In genomic region chr6:50390313-50390712, GRCm38 (mm10) we compare ENCODE assay signal across 17 mouse cellular contexts.
DNase-seq lines count a peak whose midpoint lies in the region; ATAC-seq and TF ChIP-seq lines count a peak whose summit lies in the region.
"Had no signal": no experiment of that assay in that cellular context is flagged by ENCODE, and none has a peak within 500 bp of the region (broad histone marks: within the 10 kb centered on the region; RNA-seq: fewer than 3 reads in every experiment).

No protein-coding gene starts in this region.

- no peak overlapping the region for H3K4me2 ChIP-seq in heart, postnatal 0 days (ENCODE audit: low read depth, low read length)
- H3K4me2 ChIP-seq in myocyte (ENCODE audit: low read depth): peak overlapping the region; percentile 25
- H3K4me2 ChIP-seq: embryonic facial prominence, embryonic 12.5 days; hindbrain, embryonic 13.5 days; limb, embryonic 15.5 days had no signal

- H3K9me3 ChIP-seq in heart, postnatal 0 days (replicated peaks; ENCODE audit: control insufficient read depth, low read length): no peaks in the 10 kb centered on the region
- H3K9me3 ChIP-seq: embryonic facial prominence, embryonic 12.5 days; heart, embryonic 10.5 days; hindbrain, embryonic 13.5 days; limb, embryonic 15.5 days had no signal

- H3K27me3 ChIP-seq in heart, postnatal 0 days (ENCODE audit: control insufficient read depth, insufficient read depth, low read length): no peaks in the 10 kb centered on the region
- H3K27me3 ChIP-seq in C2C12 (ENCODE audit: control insufficient read depth, insufficient read depth, insufficient read length) (no peaks in the 10 kb centered on the region), Patski (no peaks in the 10 kb centered on the region), myocyte (ENCODE audit: control insufficient read depth, insufficient read depth, insufficient read length) (no peaks in the 10 kb centered on the region)
- H3K27me3 ChIP-seq: embryonic facial prominence, embryonic 12.5 days; hindbrain, embryonic 13.5 days; limb, embryonic 15.5 days had no signal

- no peak for TF ChIP-seq POLR2A in myocyte (IDR thresholded peaks at IDR 0.05; ENCODE audit: insufficient read length, low read depth)

- no peak for TF ChIP-seq CTCF in heart, postnatal 0 days (IDR thresholded peaks at IDR 0.05; ENCODE audit: low read depth)
- no peak for TF ChIP-seq CTCF in C2C12 (IDR thresholded peaks at IDR 0.05; ENCODE audit: control insufficient read depth, insufficient read depth, insufficient read length)
- no peak for TF ChIP-seq CTCF in Patski (IDR thresholded peaks at IDR 0.05)

- peaks cover 83% of the 10 kb centered on the region for H3K79me2 ChIP-seq in C2C12 (ENCODE audit: control insufficient read depth, insufficient read depth)
- no peaks in the 10 kb centered on the region for H3K79me2 ChIP-seq in myocyte (ENCODE audit: control insufficient read depth, insufficient read depth)

- ATAC-seq in heart, postnatal 0 days (ENCODE audit: insufficient read depth, low read depth): peak; percentile 53; the same call in 1 of the 2 replicates
- ATAC-seq in Patski: peak; percentile 93
- ATAC-seq: forebrain, embryonic 14.5 days had no signal

- no peak overlapping the region for H3K4me3 ChIP-seq in heart, postnatal 0 days (ENCODE audit: low read depth, low read length)
- H3K4me3 ChIP-seq in C2C12 (ENCODE audit: insufficient read depth, poor library complexity, severe bottlenecking): no peak overlapping the region
- no peak overlapping the region for H3K4me3 ChIP-seq in myocyte
- H3K4me3 ChIP-seq: embryonic facial prominence, embryonic 12.5 days; heart, embryonic 10.5 days; hindbrain, embryonic 13.5 days; limb, embryonic 15.5 days had no signal

- intact Hi-C loops in heart, postnatal 25 days (cut with DNase I): no loop called here

- POLR2A ChIA-PET in Patski (lab: Charles Lee): no interaction called here

- no peak overlapping the region for H3K9ac ChIP-seq in heart, postnatal 0 days (replicated peaks; ENCODE audit: low read depth, low read length)
- H3K9ac ChIP-seq: embryonic facial prominence, embryonic 12.5 days; hindbrain, embryonic 13.5 days; limb, embryonic 15.5 days had no signal

- H3K79me3 ChIP-seq in C2C12 (ENCODE audit: low read depth): peaks cover 20% of the 10 kb centered on the region

- no peak overlapping the region for H3ac ChIP-seq in C2C12 (ENCODE audit: control insufficient read depth, insufficient read length, low read depth)
- no peak overlapping the region for H3ac ChIP-seq in myocyte (ENCODE audit: control insufficient read depth, insufficient read length)

- H3K27ac ChIP-seq in heart, postnatal 0 days (ENCODE audit: low read depth): peak overlapping the region; percentile 8; the same call in 1 of the 2 replicates
- H3K27ac ChIP-seq: embryonic facial prominence, embryonic 12.5 days; heart, embryonic 10.5 days; hindbrain, embryonic 13.5 days; limb, embryonic 15.5 days had no signal

- CTCF ChIA-PET in Patski (lab: Charles Lee): interaction anchor here (1.1 to 1.5 kb wide), 2 partner anchors 9 to 28 kb away, joined by 3 to 10 read pairs; no protein-coding TSS in a partner anchor

- WGBS in heart, postnatal 0 days: 34% methylated on average over 5 of the region's 5 CpGs

- H3K36me3 ChIP-seq in heart, postnatal 0 days (replicated peaks; ENCODE audit: control insufficient read depth, insufficient read depth, low read length): no peaks in the 10 kb centered on the region
- H3K36me3 ChIP-seq in C2C12 (ENCODE audit: control insufficient read depth, insufficient read depth) (no peaks in the 10 kb centered on the region), myocyte (ENCODE audit: control insufficient read depth, insufficient read depth) (no peaks in the 10 kb centered on the region)
- H3K36me3 ChIP-seq: embryonic facial prominence, embryonic 12.5 days; heart, embryonic 10.5 days; hindbrain, embryonic 13.5 days; limb, embryonic 15.5 days had no signal

- TF ChIP-seq EP300 in heart, postnatal 0 days (IDR thresholded peaks at IDR 0.05; ENCODE audit: low read depth): no peak

- DNase-seq in heart, postnatal 0 days (ENCODE audit: low spot score): no peak
- no peak for DNase-seq in heart, postnatal 25 days (ENCODE audit: low spot score)
- DNase-seq in Patski (ENCODE audit: low read depth, low spot score): no peak
- DNase-seq in cerebellum, adult 8-10 months: no peak
- DNase-seq in lung, postnatal 36 days: no peak
- no peak for DNase-seq in lung, postnatal 4 days
- DNase-seq: adrenal gland, postnatal 25 days; cerebellum, postnatal 25 days; gastrocnemius, postnatal 10 days; lung, adult 2 months had no signal

- in situ Hi-C loops in Patski (cut with MboI; ENCODE audit: low pct_unique_long_range_greater_than_20kb): no loop called here

- H3K4me1 ChIP-seq in heart, postnatal 0 days (ENCODE audit: control insufficient read depth, insufficient read depth): peaks cover 8% of the 10 kb centered on the region; the same call in 1 of the 2 replicates
- H3K4me1 ChIP-seq: embryonic facial prominence, embryonic 12.5 days; hindbrain, embryonic 13.5 days; limb, embryonic 15.5 days had no signal

TF ChIP-seq in C2C12, 6 proteins besides CTCF, POLR2A, EP300 and RAD21:
- TF ChIP-seq MYOD1 (IDR thresholded peaks at IDR 0.05; ENCODE audit: control insufficient read depth, insufficient read length, low read depth) (no peak), FOSL1 (IDR thresholded peaks at IDR 0.05; ENCODE audit: insufficient read depth, low read length, poor library complexity, severe bottlenecking) (peak; percentile 56), CEBPB (IDR thresholded peaks at IDR 0.05; ENCODE audit: low read depth) (peak; percentile 19), MYOG (IDR thresholded peaks at IDR 0.05; ENCODE audit: control insufficient read depth, extremely low read depth, insufficient read length) (no peak), USF1 (IDR thresholded peaks at IDR 0.05; ENCODE audit: low read depth) (no peak), MAX (IDR thresholded peaks at IDR 0.05) (no peak)

TF ChIP-seq in myocyte, 11 proteins besides CTCF, POLR2A, EP300 and RAD21:
- no peak for TF ChIP-seq REST (IDR thresholded peaks at IDR 0.05; ENCODE audit: insufficient read depth, insufficient read length)
- no peak for TF ChIP-seq MYOD1 (IDR thresholded peaks at IDR 0.05; ENCODE audit: control insufficient read depth in 1 of 3, insufficient read length in 2 of 3, low read depth in 2 of 3)
- TF ChIP-seq E2F4 (IDR thresholded peaks at IDR 0.05; ENCODE audit: insufficient read depth): no peak
- no peak for TF ChIP-seq CEBPB (IDR thresholded peaks at IDR 0.05; ENCODE audit: insufficient read depth, poor library complexity, severe bottlenecking)
- TF ChIP-seq USF1 (IDR thresholded peaks at IDR 0.05; ENCODE audit: low read depth): no peak
- TF ChIP-seq SRF (IDR thresholded peaks at IDR 0.05; ENCODE audit: control insufficient read depth, insufficient read length, low read depth): no peak
- TF ChIP-seq MYOG (IDR thresholded peaks at IDR 0.05; ENCODE audit: control insufficient read depth in 1 of 3, insufficient read depth in 1 of 3, insufficient read length in 2 of 3, low read depth in 2 of 3): no peak
- no peak for TF ChIP-seq POLR2AphosphoS2 (IDR thresholded peaks at IDR 0.05; ENCODE audit: insufficient read length, low read depth)
- TF ChIP-seq TCF12 (IDR thresholded peaks at IDR 0.05; ENCODE audit: insufficient read depth, poor library complexity, severe bottlenecking): no peak
- TF ChIP-seq TCF3 (IDR thresholded peaks at IDR 0.05; ENCODE audit: insufficient read length, low read depth): no peak
- TF ChIP-seq MAX (IDR thresholded peaks at IDR 0.05; ENCODE audit: low read depth): no peak
